Comparison of ENCODE assay signal across 8 mouse cellular contexts in the genomic region with DNA sequence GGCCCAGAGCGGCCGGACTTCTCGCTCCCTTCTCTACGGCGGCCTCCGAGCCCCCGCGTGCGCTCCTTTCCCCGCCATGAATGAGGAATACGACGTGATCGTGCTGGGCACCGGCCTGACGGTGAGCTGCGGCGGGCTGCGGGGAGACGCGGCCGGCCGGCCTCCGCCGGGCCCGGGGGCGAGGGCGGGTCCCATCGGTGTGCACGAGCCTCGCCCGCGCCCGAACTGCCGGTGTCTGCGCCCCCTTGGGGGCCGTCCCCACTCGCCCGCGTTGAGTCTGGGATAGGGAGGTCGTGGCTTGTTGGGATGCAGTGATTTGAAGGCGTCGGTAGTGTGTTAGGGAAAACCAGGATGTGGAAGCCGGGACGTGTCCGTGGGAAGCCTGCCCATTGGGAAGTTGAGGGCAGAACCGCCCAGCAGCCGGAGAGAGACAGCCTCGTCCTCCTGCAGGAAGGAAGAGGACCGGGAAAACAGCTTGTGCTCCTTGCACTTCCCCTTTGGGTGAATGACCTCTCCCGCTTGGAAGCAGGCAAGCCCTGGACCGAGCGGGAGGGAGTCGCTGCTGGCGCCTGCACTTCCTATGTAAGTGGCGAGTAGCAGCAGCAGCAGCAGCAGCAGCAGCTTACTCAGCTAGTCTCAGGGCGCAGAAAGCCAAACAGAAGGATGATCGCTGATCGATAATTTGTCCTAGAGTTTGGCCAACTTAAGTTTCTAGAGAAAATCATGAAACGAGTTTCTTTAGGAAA. TPM values are rescaled to one million over a fixed set of nuclear protein-coding genes. Genes with fewer than 3 reads are reported as not detected.
A peak's percentile ranks its signal among the peaks of the same experiment; 100 is the strongest.
DNase-seq lines count a peak whose midpoint lies in the region; ATAC-seq and TF ChIP-seq lines count a peak whose summit lies in the region.

No protein-coding gene starts in this region.

- under 1% methylated on average over 59 of the region's 59 CpGs for WGBS in bone marrow, adult 2 months
- under 1% methylated on average over 59 of the region's 59 CpGs for WGBS in heart, embryonic 11.5 days (ENCODE audit: insufficient replicate concordance)
- WGBS in kidney, embryonic 15.5 days = under 1% methylated on average over 58 of the region's 59 CpGs
- under 1% methylated on average over 59 of the region's 59 CpGs for WGBS in liver, adult 2 months
- under 1% methylated on average over 59 of the region's 59 CpGs for WGBS in stomach, embryonic 15.5 days

- ATAC-seq in erythroblast, adult 5-6 weeks (replicated peaks; ENCODE audit: low FRiP score, poor library complexity, severe bottlenecking) = peak; percentile 54
- ATAC-seq in heart, embryonic 11.5 days (replicated peaks; ENCODE audit: insufficient number of reproducible peaks, low FRiP score, low TSS enrichment) = peak; percentile 67
- ATAC-seq in kidney, embryonic 15.5 days (replicated peaks; ENCODE audit: low FRiP score) = peak; percentile 75
- peak; percentile 42 for ATAC-seq in stomach, embryonic 15.5 days (ENCODE audit: insufficient read depth, low FRiP score, low read depth)

- H3K36me3 ChIP-seq in heart, embryonic 11.5 days (ENCODE audit: control insufficient read depth, insufficient read depth, low read length) = no peaks in the 10 kb centered on the region
- H3K36me3 ChIP-seq in kidney, embryonic 15.5 days = 0 out of 2 replicates have a peak, but pooled peaks cover 4% of the 10 kb centered on the region
- peaks cover 1% of the 10 kb centered on the region; the same call in 1 of the 2 replicates for H3K36me3 ChIP-seq in liver, adult 2 months (ENCODE audit: control insufficient read depth, insufficient read depth, low read length)
- H3K36me3 ChIP-seq in stomach, embryonic 15.5 days = no peaks in the 10 kb centered on the region

- H3K4me2 ChIP-seq in heart, embryonic 11.5 days = peak overlapping the region; percentile 81
- peak overlapping the region; percentile 68 for H3K4me2 ChIP-seq in kidney, embryonic 15.5 days
- H3K4me2 ChIP-seq in stomach, embryonic 15.5 days = peak overlapping the region; percentile 71

- TF ChIP-seq POLR2A in bone marrow, adult 2 months (IDR thresholded peaks at IDR 0.05; ENCODE audit: borderline replicate concordance, control insufficient read depth, low read depth, low read length) = peak; percentile 48; the same call in 1 of the 2 replicates
- 0 out of 2 replicates have a peak, but pooled peaks have one; percentile 30 for TF ChIP-seq POLR2A in liver, adult 2 months (IDR thresholded peaks at IDR 0.05; ENCODE audit: extremely low read depth, insufficient read depth, low read length)

- peak overlapping the region; percentile 96 for H3K27ac ChIP-seq in bone marrow, adult 2 months (ENCODE audit: control insufficient read depth, insufficient read depth, low read depth, low read length, poor library complexity)
- peak overlapping the region; percentile 99 for H3K27ac ChIP-seq in heart, embryonic 11.5 days (ENCODE audit: low read depth, low read length)
- peak overlapping the region; percentile 98 for H3K27ac ChIP-seq in kidney, embryonic 15.5 days
- peak overlapping the region; percentile 96 for H3K27ac ChIP-seq in liver, adult 2 months (replicated peaks; ENCODE audit: insufficient read depth, low read depth, low read length)
- H3K27ac ChIP-seq in stomach, embryonic 15.5 days = peak overlapping the region; percentile 99

- TF ChIP-seq CTCF in bone marrow, adult 2 months (IDR thresholded peaks at IDR 0.05; ENCODE audit: control insufficient read depth, insufficient read depth, low read length) = no peak
- no peak for TF ChIP-seq CTCF in liver, adult 2 months (IDR thresholded peaks at IDR 0.05; ENCODE audit: low read depth, low read length)

- H3K27me3 ChIP-seq in heart, embryonic 11.5 days (ENCODE audit: control insufficient read depth, insufficient read depth, low read length) = no peaks in the 10 kb centered on the region
- no peaks in the 10 kb centered on the region for H3K27me3 ChIP-seq in kidney, embryonic 15.5 days
- H3K27me3 ChIP-seq in liver, adult 2 months (ENCODE audit: control insufficient read depth, insufficient read depth, low read length) = no peaks in the 10 kb centered on the region
- no peaks in the 10 kb centered on the region for H3K27me3 ChIP-seq in stomach, embryonic 15.5 days (replicated peaks)

- peaks cover 24% of the 10 kb centered on the region; the same call in 1 of the 2 replicates for H3K79me2 ChIP-seq in liver, adult 2 months (ENCODE audit: control insufficient read depth, insufficient read depth, low read length)

- H3K4me1 ChIP-seq in bone marrow, adult 2 months (ENCODE audit: control insufficient read depth, insufficient read depth, low read length) = peaks cover 1% of the 10 kb centered on the region; the same call in 1 of the 2 replicates
- peaks cover 14% of the 10 kb centered on the region for H3K4me1 ChIP-seq in heart, embryonic 11.5 days (ENCODE audit: control insufficient read depth, insufficient read depth, low read length)
- H3K4me1 ChIP-seq in kidney, embryonic 15.5 days = peaks cover 23% of the 10 kb centered on the region
- H3K4me1 ChIP-seq in liver, adult 2 months (ENCODE audit: control insufficient read depth, insufficient read depth, low read length) = peaks cover 8% of the 10 kb centered on the region
- peaks cover 14% of the 10 kb centered on the region; the same call in 1 of the 2 replicates for H3K4me1 ChIP-seq in stomach, embryonic 15.5 days

- peak overlapping the region; percentile 99 for H3K4me3 ChIP-seq in bone marrow, adult 2 months (replicated peaks; ENCODE audit: control insufficient read depth, low read depth, low read length)
- peak overlapping the region; percentile 86 for H3K4me3 ChIP-seq in heart, embryonic 11.5 days (ENCODE audit: low read depth, low read length)
- peak overlapping the region; percentile 90 for H3K4me3 ChIP-seq in kidney, embryonic 15.5 days (replicated peaks)
- H3K4me3 ChIP-seq in liver, adult 2 months (ENCODE audit: insufficient read depth, low read depth, low read length) = peak overlapping the region; percentile 93
- peak overlapping the region; percentile 99 for H3K4me3 ChIP-seq in stomach, embryonic 15.5 days (replicated peaks)

- DNase-seq in CD4-positive, CD25-positive, alpha-beta regulatory T cell, adult 2 months (ENCODE audit: low read depth, low spot score) = peak; percentile 57
- DNase-seq in liver, adult 2 months (ENCODE audit: extremely low read depth, low read depth, low spot score) = peak; percentile 90
- DNase-seq in monocyte, adult 2 months (ENCODE audit: low read depth in 1 of 2, low spot score in 2 of 2) = peak; percentile 9 to 18

- no peaks in the 10 kb centered on the region for H3K9me3 ChIP-seq in heart, embryonic 11.5 days (replicated peaks; ENCODE audit: control insufficient read depth, low read length)
- H3K9me3 ChIP-seq in kidney, embryonic 15.5 days (replicated peaks) = peaks cover 4% of the 10 kb centered on the region; the same call in 1 of the 2 replicates
- no peaks in the 10 kb centered on the region for H3K9me3 ChIP-seq in stomach, embryonic 15.5 days

- H3K9ac ChIP-seq in heart, embryonic 11.5 days (ENCODE audit: low read depth, low read length) = peak overlapping the region; percentile 98
- peak overlapping the region; percentile 96 for H3K9ac ChIP-seq in kidney, embryonic 15.5 days
- H3K9ac ChIP-seq in liver, adult 2 months (ENCODE audit: low read depth, low read length) = peak overlapping the region; percentile 92
- peak overlapping the region; percentile 97 for H3K9ac ChIP-seq in stomach, embryonic 15.5 days

RNA-seq across cellular contexts. Expression of gene Gdi2, which starts 0.5 kb away (rescaled TPM):
- 122 and 211 TPM in 2 replicates for polyA plus RNA-seq in bone marrow, adult 2 months (2011; ENCODE audit: insufficient read depth, insufficient read length, low replicate concordance, missing spikeins)
- 130 and 147 TPM in 2 replicates for total RNA-seq in erythroblast, adult 5-6 weeks (2015; ENCODE audit: low replicate concordance)
- 125 and 139 TPM in 2 replicates for total RNA-seq in erythroblast, adult 5-6 weeks (2017; ENCODE audit: low replicate concordance)
- polyA plus RNA-seq in heart, embryonic 11.5 days (2014; fragmentation: Nextera tagmentation; extraction: Ambion mirVana) = 370 and 406 TPM in 2 replicates
- polyA plus RNA-seq in kidney, embryonic 15.5 days (2015; fragmentation: Nextera tagmentation; extraction: Ambion mirVana) = 423 and 427 TPM in 2 replicates
- 250 and 268 TPM in 2 replicates for total RNA-seq in liver, adult 2 months (2014; rRNA removed)
- 146 and 159 TPM in 2 replicates for polyA plus RNA-seq in liver, adult 2 months (2012; rRNA removed)
- 402 and 410 TPM in 2 replicates for polyA plus RNA-seq in stomach, embryonic 15.5 days (2015; fragmentation: Nextera tagmentation; extraction: Ambion mirVana)

Comparison
In these comparisons a context has a peak if more than half of its experiments do, and no peak if none do; other contexts are left out.
1. Peak in every context shown above with its lines: DNase-seq, ATAC-seq, H3K4me3 ChIP-seq and H3K27ac ChIP-seq.
2. DNase-seq: peak in every context shown above with its lines; median percentile 90 in liver, adult 2 months; 57 in CD4-positive, CD25-positive, alpha-beta regulatory T cell, adult 2 months; 14 in monocyte, adult 2 months.